Mouse (Mus musculus) left cerebral cortex, postnatal 25 days (tissue): ENCODE data around the gene Nutf2-ps1. TPM values are rescaled to one million over a fixed set of nuclear protein-coding genes. Genes with fewer than 3 reads are reported as not detected.

Source experiments
- total RNA-seq, 2 experiments: library from RNA; stranded (reverse); gene quantifications; 2 replicates each; pipeline ENCODE4 v1.2.3; 2021

The Nutf2-ps1 gene
- total RNA-seq, 2 experiments from 2014 or later = 42.7 to 54.4 TPM

Other genes starting within 250 kb of the Nutf2-ps1 start
- gene Gm10197, start 217.3 kb downstream of the Nutf2-ps1 start, total RNA-seq = not detected
- gene Smndc1, start 198.5 kb downstream of the Nutf2-ps1 start, total RNA-seq = 10 to 100 TPM; 36.6 to 37.6 TPM
- 10 to 100 TPM in 1 of 2 experiments, 1 to 10 TPM in 1; 9.9 to 11.7 TPM for gene Dusp5, start 60.0 kb downstream of the Nutf2-ps1 start, total RNA-seq
- 10 to 100 TPM; 35.0 to 37.1 TPM for gene Smc3, start 11.3 kb upstream of the Nutf2-ps1 start, total RNA-seq
- 1 to 10 TPM; 4.1 to 4.9 TPM for gene Rbm20, start 88.2 kb upstream of the Nutf2-ps1 start, total RNA-seq